Mouse (Mus musculus): ENCODE measurements around the gene Mageb16.

GRCm38 (mm10) chrX:79606462-79606861 lies 64.8 kb downstream of the Mageb16 start:
- TF ChIP-seq CTCF (IDR thresholded peaks at IDR 0.05; ENCODE audit: extremely low read depth, insufficient read depth, low read length) = no peak
- no peak for TF ChIP-seq POLR2A (IDR thresholded peaks at IDR 0.05; ENCODE audit: extremely low read depth, insufficient read depth, low read length)

Data from cortical plate, adult 2 months (tissue).